Mouse (Mus musculus) urinary bladder, postnatal 25 days (tissue): ENCODE data around the gene Wars.
"Not testable (repeated sequence)": the region's sequence is repeated elsewhere in the genome, so short reads cannot be mapped to it uniquely, and the experiment has no call there.

Source experiments
- DNase-seq: peaks from one replicate; pipeline ENCODE4 v3.0.0; 2022; ENCODE audit warnings: low spot score

The Wars gene

DNA sequence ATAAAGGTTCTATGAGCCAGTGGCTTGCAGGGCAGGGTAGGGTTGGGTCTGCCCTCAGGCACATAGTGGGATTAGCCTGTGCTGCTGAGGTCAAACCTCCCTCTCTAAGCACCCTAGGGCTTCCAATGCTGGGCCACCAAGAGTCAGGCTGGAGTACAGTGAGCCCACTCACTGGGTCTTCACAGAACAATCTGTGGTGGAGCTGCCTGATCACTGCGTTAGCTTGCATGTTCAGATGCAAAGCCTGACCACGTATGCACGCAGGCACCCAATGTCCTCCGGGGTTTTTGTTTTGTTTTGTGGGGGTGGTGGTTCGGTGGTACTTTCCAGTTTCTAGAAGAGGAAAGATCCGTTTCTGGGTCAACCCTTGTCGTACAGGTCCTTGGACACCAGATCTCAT lies 36.9 kb downstream of the Wars start:
- no peak for DNase-seq

DNA sequence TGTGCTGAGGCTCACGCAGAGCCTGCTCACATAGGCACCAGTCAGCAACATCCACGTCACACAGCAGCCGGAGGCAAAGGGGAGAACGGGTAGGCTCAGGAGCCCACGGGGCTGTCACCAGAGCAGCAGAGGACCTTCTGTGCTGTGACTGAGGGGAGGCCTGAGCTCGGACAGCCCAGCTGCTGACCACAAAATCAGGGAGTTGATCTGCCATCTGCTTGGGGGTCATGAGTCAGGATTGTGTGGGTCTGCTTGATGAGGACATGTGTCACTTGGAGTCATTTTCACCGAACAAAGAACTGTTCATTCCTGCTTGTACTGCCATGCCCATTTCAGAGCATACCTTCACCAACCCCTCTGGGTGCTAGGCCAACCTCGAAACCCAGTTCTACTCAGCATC lies 37.8 kb downstream of the Wars start:
- no peak for DNase-seq

DNA sequence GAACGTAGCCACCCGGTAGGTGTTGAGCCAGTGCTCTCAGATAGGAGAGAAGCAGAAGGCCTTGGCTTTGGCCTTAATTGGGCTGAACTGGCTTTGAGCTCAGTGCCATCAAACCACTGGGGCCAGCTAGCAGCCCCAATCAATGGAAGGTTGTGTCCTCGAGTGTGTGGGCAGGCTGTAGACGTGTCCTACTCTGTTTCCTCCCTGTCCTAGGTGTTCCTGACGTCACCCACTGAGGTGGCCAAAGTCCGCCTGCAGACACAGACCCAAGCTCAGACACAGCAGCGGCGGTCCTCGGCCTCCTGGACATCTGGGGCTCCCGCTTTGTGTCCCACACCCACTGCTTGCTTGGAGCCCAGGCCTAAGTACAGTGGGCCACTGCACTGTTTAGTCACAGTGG lies 38.9 kb downstream of the Wars start:
- no peak for DNase-seq

- DNase-seq = no peak
Observed at GRCm38 (mm10) chr12:108852822-108853221, 41.2 kb downstream of the Wars start.

- no peak for DNase-seq
Observed at GRCm38 (mm10) chr12:108850886-108851285, 43.1 kb downstream of the Wars start.

DNA sequence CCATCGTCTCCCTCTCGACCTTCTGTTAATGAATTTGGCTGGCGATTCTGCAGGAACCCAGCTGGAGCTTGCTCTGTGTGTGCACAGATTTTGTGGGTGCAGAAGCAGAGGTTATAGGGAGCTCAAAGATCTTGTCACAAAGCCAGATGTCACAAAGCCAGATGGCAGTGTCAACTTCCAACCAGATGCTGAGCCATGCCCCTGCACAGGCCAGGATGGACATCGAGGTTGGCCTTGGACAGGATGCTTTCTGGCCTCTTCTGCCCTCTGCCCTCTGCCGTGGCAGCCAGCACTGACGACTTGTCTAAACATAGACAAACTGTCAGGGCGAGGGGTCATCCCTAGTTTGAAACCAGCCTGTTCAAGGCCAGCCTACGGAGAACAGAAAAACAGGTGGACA lies 43.8 kb downstream of the Wars start:
- no peak for DNase-seq

DNA sequence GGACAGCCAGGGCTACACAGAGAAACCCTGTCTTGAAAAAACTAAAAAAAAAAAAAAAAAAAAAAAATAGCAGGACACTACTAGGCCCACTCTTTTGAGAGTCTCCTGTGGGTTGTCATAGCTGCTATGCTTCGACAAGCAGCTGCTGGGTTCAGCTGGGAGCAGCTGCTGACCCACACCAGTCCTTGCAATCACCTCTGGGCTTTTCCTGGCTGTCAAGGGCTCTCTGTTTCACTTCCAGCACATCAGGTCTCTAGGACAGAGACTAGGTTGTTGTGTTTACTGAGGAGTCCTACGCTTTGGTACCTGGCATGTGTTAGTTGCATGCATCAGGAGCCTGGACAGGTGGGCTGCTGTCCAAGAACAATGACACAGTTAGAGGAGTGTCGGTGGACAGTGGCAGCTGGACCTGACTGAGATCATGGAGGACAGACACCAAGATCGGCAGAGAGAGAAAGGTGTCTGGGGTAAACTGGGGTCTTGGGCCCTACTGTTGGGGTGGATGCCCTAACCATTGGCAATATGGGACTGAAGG lies 44.4 kb downstream of the Wars start:
- DNase-seq = no peak

DNA sequence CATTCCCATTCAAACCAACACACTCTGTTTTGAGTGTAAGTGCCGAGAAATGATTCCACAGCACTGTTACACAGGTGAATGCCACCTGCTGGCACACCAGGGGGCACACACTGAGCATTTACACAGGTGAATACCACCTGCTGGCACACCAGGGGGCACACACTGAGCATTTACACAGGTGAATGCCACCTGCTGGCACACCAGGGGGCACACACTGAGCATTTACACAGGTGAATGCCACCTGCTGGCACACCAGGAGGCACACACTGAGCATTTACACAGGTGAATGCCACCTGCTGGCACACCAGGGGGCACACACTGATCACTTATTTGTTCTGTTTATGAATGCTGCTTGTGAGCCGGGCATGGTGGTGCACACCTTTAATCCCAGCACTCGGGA lies 45.9 kb downstream of the Wars start:
- DNase-seq = not testable (repeated sequence)

DNA sequence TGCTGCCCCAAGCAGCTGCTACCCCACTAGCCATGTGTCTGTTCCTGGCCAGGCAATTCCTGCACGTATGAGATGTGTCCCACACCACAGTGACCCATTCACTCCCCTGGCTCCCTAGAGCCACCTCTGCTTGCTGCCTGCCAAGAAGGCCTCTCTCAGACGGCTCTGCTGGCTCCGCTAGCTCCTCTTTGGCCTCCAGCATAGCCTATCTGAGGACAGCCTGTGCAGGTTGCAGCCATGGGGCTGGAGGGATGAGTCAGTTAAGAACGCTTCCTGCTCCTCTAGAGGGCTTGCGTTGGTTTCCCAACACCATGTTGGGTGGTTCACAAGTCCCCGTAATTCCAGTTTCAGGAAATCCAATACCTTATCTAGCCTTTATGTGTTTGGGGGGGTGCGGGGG lies 51.3 kb downstream of the Wars start:
- DNase-seq = no peak

- DNase-seq = peak; percentile 44
Observed at GRCm38 (mm10) chr12:108841181-108841580, 52.8 kb downstream of the Wars start.

DNA sequence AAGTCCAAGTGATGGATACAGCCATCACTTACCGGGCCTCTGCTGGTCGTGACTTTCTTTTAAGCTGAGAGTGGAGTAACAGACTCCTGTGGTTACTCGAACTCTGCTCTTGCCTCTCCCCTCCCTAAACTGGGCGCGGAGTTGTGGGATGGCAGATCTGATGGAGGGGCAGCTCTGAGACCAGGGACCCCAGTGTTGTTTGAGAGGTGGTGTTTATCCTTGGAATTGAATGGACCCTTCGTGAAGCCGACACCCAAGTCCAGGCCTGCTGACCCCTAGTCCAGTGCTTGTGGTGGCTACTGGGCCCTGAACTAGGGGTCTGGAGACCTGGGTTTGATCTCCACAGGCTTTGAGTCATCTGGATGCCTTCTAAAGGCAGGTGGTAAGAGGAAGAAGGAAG lies 57.3 kb downstream of the Wars start:
- DNase-seq = no peak

GRCm38 (mm10) chr12:108835840-108836409 lies 58.0 kb downstream of the Wars start, which contains the start of the genes Slc25a29 and Slc25a47:
TSS of gene Slc25a29 (minus strand) at chr12:108835883.
TSS of gene Slc25a47 (plus strand) at chr12:108836046.
- DNase-seq = peak; percentile 95

DNA sequence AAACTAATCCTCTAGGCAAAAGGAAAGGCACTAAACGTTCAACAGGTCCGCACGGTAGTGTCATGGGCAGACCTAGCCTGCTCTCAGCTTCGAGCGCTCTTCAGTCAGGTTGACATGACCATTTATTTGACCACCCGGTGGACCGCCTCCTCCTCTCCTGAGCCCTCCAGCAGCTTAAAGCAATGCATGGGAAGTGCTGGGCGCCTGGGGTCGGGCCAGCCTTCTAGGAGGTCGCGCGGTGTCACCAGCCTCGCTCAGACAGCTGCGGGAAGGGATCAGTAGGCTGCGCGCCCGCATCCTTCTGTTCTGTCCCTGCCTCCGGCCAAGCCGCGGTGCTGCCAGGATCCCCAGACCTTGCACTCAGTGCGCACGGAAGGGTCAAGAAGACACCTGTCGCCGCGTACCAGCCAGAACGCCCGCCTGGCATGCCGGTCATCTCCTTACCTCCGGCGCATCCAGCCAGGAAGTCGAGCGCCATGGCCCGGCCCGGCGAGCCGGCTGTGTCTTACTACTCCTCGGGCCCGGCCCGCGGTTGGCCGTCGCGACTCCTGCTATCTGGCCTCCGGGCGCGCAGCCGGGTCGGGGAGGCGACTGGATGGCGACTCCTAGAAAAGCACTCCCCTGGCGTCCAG lies 58.6 kb downstream of the Wars start:
- no peak for DNase-seq

DNA sequence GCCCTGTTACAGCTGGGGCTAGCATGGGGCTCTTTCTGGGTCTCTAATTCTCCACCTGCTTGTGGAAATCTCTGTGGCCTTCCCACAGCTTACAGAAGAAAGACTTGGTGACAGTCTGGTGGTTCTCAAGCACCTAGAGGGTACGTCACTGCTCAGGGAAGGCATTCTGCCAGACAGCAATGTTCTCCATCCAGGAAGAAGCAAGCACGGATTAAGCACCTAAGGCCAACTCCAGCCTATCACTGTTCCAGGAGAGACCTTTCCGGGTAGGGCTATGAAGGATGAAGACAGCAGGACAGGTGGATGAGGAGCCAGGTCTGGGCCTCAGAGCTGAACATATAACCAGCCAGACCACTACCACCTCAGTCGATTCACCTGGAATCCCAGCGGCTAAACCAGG lies 59.2 kb downstream of the Wars start:
- no peak for DNase-seq

GRCm38 (mm10) chr12:108834337-108834736 lies 59.6 kb downstream of the Wars start:
- no peak for DNase-seq

GRCm38 (mm10) chr12:108833408-108833807 lies 60.6 kb downstream of the Wars start:
- DNase-seq = no peak

DNA sequence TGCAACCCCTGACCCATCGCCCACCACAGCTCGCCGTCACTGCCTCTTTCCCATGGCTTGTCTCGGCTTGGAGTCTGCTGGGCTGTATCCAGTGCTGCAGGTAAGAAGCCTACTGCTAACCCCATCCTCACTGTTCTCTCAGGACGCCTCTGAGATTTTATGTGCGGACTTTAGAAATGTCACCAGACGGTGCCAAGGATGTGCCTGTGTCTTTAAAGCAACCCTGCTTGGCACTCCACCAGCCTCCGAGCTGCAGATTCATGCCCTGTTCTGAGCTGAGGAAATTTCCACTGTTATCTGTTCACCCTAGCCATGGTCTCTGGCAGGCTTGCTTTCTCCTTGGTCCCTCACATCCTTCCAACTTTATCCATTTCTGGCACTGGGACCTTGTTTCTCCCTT lies 61.1 kb downstream of the Wars start:
- DNase-seq = no peak

GRCm38 (mm10) chr12:108831966-108832643 lies 61.9 kb downstream of the Wars start:
- peak; percentile 51 for DNase-seq

DNA sequence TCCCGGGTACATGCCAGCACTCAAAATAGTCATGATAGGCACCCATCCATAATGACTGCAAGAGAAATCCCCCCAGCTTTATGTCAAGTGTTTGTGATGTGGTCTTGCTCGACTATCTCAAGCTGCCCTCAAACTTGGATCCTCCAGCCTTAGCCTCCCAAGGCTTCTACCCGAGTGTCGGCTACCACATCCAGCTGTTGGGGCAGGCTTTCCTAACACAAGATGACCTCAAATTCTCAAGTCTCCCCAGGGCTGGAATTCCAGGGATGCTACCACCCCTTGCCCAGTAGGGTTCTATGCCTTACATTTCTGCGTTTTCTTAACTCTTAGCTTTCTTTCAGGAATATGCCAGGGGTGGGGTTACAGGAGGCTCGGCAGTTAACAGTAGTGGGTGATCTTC lies 63.6 kb downstream of the Wars start:
- DNase-seq = no peak

DNA sequence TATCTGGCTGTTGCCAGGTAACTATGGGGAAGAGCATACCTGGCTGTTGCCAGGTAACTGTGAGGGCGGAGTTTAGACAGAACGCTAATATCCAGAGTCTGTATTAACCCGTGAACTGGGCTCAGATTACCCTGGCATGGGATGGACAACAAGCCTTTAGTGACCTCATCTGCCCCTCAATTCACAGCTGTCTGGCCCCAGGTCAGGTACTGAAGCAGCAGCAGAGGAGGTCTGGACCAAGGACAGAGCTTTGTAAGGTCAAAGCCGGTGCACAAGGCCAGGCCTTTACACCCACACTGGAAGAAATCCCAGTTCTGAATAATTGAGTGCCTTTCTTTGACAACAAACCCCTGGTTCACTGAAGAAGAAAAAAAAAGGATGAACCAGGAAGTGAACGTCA lies 64.3 kb downstream of the Wars start:
- DNase-seq = no peak

GRCm38 (mm10) chr12:108827641-108828040 lies 66.3 kb downstream of the Wars start:
- no peak for DNase-seq

DNA sequence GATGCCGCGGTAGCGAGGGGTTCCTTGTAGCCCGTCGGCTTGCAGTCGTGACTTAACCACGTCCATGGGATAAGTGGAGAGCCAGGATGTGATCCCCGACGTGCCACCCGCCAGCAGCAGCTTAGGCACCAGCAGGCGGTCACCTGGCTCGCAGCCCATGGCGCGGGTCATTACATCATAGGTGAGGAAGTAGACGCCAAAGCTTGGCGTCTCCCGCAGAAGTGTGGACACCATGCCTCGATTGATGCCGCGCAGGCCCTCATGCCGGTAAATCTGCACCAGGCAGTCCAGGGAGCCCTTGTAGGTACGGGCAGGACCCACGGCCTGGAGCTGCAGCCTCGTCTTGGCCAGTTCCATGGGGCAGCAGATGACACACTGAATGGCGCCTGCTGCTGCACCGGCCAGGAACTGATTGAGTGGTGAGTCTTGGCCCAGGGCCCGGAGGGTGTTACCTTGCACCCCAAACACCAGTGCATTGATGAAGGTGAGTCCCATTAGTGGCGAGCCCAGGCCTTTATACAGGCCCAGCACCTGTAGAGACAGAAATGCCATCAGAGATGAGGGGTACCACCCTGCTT lies 66.9 kb downstream of the Wars start:
- no peak for DNase-seq
